Mouse (Mus musculus) frontal cortex, postnatal 10 days (tissue): ENCODE measurements around the gene Slc47a1.

Source experiments
- DNase-seq, 2 experiments: peaks; one replicate each; pipeline ENCODE4 v3.0.0; 2022; ENCODE audit warnings: low spot score in 2 of 2, mixed read lengths in 1 of 2

Gene Slc47a1

DNA sequence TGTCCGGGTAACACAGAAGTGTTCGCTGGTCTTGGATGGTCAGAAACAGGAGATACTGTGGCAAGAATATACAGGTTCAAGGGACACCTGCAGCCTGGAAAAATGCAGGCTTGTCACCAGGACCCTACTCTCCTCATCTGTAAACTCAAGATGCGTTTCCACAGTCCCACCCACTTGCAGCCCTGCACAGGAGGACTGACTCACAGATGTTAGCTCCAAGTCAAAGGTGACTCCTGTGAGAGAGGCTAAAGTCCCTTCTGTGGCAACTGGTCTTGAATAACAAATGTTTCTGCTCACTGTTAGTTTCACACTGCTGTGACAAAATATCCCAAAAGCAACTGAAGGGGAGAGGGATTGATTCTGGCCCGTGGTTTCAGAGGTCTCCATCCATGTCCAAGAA is 506 bp upstream of the Slc47a1 start:
- DNase-seq, result no peak

DNA sequence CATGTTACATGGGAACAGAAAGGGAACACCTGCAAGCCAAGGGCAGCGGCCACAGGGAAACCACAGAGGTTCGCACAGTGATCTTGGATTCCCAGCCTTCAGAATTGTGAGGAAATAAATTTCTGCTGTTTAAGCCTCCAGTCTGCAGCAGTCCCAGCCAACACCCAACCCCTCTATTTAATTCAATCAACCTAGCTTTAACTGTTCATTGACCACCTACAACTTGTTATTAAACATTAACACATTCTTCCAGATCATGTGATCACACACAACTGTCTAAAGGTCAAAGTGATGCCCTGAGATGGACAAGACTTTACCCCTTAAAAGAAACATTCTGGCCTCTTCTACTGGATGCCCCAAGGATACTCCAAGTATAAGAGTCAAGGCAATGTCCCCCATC is 9.5 kb downstream of the Slc47a1 start:
- DNase-seq, result no peak

DNA sequence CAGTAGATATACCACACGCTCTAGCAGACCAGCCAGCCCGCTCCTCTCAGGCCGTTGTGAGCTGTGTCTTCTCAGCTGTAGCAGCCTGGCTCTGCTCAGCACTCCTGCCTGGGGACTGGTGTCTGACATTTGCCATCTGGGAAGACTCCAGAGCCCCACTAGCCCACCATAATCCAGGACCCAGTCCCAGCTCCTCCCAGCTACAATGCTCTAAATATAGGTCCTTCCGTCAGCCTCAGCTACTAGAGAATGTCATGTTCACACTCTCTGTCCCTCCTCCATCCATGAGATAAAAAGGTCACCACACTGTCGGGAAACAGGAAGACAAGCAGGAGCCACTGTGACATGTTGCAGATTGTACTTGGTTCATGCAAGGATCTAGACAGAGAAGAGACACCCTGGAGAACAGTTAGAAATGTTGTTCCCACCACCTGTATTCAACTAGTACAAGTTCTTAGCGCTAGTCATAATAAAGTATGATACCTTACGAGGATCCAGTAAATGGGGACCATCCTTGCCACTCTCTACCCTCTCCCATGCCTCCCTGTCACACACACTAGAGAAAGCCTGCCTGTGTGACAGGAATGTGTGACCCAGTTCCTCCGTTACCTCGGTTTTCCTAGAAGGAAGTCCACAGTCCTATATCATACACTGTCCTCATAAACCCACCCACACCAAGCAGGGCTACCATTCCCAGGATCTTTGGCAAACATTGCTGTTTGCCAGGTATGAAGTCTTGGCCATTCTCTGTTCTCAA is 11.4 kb downstream of the Slc47a1 start:
- no peak for DNase-seq

DNA sequence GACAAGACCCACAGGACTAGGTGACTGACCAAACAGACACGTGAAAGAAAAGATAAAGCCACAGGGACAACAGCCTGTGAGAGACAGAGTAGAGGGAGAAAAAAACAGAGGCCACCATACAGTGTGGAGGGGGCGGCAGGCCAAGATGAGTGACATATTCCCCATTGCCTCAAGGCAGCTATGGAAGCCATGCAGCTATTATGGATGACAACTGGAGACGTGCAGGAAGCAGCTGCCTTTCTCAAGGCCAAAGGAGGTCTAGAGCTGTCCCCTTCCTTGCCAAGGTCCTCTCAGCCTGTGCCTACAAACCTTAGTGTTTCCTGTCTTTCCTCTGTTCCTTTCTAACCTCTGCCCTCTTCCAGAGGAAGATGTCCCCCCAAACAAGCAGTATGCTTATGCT is 12.2 kb downstream of the Slc47a1 start:
- no peak for DNase-seq

DNA sequence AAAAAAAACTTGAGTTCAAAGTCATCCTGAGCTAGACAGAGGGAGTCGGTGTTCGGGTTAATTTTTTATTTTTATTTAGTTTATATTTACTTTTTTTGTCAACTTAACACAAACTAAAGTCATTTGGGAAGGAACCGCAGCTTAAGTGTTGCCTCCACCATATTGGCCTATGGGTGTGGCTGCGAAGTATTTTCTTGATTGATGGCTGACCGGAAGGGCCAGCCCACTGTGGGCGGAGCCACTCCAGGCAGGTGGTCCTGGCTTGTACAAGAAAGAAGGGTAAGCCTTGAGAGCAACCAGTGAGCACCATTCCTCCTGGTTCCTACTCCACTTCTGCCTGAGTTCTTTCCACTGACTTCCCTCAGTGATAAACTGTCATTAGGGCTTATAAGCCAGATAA is 14.0 kb downstream of the Slc47a1 start:
- DNase-seq, result no peak

DNA sequence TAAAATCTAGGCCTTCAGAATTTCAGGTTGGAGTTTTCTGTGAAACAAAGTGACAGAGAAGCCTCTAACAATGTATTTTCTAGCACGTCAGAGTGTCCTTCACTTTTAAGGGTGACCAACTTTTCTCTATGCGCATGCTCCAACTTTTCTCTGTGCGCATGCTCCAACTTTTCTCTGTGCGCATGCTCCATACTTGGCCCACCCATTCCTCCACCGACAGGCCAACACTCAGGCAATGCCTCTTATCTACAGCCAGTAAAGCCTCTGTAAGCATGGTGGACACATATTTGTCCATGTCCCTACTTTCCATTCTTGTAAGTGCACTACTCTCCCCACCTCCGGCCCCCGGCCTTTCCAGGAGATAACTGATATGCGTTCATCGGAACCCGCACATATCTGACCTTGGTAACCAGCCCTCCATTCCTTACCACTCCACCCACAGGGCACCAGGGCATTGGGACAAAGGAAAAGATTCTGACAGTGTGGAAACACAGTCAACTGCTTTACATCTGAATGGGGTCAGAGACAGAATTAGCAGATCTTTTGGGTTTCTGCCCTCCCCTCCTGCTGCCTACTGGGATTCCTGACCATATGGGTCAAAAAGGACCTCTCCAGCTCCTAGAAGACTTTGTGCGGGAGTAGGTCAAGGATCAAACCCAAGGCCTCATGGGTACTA is 16.5 kb downstream of the Slc47a1 start:
- DNase-seq, result no peak

DNA sequence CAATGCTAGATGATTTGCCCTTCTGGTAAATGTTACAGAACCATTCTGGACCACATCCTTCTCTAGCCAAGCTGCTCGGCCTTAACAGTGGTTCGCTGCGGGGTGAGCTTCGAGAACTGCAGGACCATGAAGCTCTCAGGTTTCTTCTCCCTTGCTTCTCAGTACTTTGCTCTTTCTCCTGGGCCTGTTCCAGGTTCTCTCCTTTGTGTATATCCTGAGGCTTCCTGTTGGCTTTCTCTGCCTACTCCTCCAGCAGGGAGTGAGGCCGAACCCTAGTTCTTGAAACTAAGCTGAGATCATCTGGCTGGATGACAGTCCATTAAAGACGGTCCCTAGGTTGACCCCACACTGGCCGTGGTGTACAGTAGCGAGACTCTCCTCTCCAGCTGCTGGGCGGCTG is 21.5 kb downstream of the Slc47a1 start:
- DNase-seq, result no peak

DNA sequence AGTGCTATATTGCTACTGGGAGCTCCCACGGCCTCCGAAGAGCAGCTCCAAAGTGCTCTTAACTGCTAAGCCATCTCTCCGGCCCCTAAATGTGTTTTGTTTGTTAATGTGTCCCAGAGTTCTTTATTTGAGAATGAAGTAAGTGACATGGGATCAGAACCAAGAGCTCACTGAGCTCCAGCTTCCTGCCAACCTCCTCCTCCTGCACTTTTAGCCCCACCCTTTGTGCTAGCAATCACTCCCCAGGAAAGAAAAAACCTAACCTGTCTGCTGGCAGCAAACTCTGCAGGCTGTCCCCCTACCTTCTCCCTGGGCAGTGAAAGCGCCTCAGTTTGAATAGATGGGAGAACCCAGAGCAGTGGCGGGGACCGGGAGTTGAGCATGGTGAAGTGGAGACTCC is 22.0 kb downstream of the Slc47a1 start:
- no peak for DNase-seq

DNA sequence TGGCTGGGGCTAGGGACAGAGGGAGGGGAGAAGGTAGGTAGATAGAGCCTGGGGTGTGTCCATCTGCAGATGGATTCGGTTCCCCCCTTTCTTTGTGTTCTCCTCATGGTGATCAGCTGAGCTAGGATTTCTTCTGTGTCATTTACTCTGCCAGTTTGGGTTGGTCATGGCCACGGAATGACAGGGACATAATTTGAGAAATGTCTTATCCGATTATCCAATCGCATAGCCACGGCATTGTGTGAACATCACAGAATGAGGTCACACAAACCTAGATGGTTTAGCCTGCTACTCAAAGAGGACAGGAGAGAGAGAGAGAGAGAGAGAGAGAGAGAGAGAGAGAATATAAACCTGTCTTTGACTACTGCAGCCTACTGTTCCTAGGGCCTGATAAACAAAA is 22.8 kb downstream of the Slc47a1 start:
- no peak for DNase-seq

DNA sequence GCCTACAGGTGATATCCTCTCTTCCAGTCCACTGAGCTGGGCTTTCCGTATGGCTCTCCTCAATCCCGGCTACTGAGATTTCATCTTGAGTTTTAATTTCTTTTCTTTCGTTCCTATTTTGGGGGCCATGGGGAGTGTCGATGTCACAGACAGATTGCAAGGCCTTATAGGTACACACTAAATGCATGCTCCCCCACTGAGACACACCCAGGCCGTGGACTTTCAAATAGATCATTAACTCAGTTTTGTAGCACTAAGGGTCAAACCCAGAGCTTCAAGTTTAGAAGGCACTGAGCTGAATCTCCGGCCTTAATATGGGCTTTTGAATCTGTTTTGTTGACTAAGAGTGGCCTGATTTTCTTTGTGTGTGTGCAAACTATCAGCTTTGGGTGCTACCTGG is 23.8 kb downstream of the Slc47a1 start:
- no peak for DNase-seq

DNA sequence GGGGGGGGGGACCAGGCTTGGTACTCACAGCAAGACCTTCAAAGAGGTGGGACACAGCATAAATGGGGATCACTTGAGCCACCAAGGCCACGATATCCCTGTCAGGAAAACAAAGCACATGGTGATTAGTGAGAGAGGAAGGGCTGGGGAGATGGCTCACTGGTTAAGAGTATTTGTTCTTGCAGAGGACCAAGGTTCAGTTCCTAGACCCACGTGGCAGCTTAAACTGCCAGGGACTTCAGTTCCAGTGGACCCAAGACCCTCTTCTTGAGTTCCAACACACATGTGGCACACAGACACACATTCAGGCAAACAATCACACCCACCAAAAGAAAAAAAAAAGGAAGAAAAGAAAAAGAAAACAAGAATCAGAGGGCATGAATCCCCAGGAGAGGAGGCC is 25.1 kb downstream of the Slc47a1 start:
- DNase-seq, result no peak

DNA sequence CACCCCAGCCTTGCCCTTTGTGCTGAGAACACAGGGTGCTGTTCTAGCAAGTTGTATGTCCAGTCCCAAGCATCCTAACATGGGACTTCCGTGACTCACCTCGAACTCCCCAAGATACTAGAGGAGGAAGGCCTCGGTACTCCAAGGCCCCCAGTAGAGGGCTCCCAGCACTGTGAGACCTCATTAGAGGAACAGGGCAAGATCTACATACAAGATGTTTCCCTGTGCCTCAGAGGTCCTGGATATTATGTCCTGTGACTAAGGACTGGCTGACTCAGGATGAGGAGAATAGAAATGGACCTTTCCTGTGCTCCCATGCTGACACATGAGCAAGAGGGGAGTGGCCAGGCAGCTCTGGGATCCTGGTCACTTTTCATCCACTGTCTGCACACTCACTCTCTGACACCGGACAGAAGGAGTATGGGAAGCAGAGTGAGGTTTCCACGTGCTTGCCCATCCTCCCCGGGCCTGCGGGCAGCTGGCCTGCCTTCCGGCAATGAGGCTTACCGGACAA is 25.9 kb downstream of the Slc47a1 start:
- no peak for DNase-seq

DNA sequence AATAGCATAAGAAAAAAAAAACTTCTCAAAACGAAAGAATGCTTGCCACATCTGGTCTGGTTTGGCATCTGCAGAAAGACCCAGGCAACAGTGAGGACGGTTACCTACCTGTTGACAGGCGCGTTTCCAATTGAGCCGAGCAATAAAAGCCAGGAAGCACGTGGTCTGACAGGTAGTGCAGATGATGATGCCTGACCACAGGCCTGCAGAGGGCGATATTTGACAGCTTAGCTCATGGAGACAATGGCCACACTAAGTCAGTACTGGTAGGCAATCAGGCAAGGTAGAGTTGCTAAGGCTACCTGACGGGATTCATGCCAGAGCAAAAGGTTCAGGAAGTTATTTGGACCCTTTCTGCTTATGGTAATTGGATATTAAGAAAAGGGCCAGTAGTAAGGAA is 28.8 kb downstream of the Slc47a1 start:
- peak in 1 of 2 experiments; percentile 29 for DNase-seq

DNA sequence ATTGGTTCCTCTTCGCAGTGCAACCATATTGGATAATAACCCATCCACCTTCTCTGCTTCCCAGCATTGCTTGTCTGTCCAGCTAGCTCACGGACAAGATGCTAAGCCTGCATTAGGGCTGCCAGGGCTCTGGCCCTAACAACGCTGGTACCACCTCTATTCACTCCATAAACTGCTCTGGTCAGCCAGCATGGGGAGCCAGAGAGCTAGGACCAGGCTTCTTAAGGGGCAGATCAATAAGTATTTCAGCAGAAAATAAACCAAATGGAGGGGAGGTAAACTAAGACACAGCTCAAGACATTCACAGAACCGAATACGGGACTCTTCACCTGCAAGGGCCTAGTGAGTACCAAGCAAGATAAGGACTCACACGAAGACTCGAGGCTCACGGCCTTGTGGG is 32.0 kb downstream of the Slc47a1 start:
- no peak for DNase-seq

DNA sequence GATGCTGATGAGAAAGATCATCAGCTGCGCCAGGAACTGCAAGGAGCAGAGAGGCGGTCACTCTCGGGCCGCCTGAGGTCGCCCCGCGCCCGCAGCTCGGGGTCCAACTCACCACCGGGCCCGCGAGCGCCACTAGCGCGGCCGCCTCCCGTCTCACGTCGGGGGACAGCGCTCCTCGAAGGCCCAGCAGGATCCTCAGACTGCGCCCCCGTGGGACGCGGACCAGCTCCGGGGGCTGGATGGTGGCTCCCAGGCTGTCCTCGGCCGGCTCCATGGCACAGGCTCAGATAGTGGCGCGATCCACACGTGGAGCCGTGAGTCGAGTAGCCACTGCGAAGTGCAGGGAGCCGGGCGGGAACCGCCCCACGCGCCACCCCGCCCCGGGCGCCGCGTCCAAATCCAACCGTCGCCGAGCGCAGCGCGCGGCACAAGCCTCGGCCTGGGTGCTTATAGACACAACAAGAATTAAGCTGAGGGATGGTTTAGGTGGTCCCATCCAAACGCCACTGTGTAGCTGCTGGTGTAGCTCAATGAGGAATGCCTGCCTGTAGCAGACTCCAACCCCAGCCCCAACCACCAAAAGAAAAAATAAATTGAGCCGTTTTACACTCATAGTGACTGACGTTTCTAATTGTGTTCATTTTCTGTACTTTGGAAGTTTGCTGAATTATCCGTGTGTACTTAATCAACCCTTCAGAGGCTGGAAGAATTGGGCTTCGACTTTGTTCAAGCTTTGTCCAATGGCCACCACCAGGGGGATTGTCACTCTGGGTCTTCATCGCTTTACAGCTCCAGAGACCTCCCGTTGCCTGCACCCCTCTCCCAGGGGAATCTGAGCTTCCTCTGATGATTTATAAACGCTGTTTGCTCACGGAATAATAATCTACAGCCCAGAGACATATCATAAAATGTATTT is 35.4 kb downstream of the Slc47a1 start, which contains the start of gene Slc47a2:
Gene Slc47a2, minus strand, starts transcription at position 356 of the 916 bp plus-strand sequence.
- no peak for DNase-seq

DNA sequence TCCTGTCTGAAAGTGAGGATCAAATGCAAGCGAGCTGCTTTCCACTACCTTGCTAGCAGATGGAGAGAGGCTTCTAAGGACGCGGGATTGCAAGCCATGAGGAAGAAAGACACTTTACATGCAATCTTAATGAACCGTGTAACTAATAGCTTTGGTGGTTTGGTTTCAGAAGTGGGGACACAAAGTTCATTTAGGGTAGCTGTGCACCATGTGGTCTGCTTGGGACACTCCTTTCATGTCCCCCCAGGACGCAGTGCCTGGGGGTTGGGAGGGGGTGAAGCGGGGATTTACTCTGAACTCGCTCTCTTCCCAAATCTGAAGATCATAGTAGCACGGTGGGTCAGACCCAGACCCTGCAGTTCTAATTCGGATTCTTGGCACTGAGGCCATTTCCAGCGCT is 36.2 kb downstream of the Slc47a1 start:
- no peak for DNase-seq

DNA sequence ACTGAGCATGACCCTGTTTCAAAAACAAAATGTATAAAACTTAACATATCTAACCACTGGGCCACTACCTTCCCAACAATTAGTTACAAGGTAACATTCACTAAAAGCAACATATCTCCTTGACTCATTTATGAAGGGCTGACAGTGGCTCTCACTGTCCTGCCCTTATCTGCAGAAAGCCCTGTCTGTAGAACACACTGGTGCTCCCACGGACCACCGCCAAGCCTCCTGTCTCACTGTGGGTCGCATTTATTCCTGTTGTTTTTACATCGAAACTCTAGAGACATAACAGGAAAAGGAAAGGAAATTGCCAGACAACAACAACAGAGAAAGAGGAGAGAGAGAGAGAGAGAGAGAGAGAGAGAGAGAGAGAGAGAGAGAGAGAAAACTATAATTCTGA is 36.9 kb downstream of the Slc47a1 start:
- DNase-seq, result no peak

DNA sequence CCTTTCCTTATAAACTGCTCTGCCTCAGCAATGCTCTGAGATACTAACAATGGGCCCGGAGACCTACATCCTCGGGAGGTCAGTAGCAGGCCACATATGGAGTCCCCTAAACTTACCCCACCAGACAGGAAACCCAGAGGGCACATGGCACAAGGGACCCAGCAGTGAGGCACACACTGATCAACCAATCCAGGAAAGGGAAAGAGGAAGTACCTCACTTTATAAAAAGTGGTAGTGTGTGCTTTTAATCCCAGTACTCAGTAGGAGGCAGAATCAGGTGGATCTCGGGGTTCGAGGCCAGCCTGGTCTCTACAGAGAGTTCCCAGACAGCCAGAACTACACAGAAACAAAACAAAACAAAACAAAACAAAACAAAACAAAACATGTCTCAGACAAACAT is 37.8 kb downstream of the Slc47a1 start:
- no peak for DNase-seq

DNA sequence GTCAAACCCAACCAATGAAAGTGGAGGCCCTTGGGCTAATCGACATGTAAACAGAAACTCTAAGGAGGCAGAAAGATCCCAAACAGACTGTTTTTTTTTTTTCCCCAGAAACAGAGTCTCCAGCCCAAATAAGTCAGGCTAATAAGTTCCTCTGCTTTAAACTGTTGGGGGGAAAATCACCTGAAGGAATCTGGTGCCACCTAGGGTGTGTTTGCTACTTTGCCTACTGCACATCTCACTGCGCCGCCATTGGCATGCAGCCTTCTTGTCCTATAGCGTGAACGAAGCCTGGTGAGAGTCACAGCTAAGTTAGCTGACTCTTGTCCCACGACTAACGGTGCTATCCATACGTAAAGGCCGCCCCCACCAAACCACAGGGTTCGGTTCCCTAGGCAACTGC is 40.6 kb downstream of the Slc47a1 start:
- no peak for DNase-seq

DNA sequence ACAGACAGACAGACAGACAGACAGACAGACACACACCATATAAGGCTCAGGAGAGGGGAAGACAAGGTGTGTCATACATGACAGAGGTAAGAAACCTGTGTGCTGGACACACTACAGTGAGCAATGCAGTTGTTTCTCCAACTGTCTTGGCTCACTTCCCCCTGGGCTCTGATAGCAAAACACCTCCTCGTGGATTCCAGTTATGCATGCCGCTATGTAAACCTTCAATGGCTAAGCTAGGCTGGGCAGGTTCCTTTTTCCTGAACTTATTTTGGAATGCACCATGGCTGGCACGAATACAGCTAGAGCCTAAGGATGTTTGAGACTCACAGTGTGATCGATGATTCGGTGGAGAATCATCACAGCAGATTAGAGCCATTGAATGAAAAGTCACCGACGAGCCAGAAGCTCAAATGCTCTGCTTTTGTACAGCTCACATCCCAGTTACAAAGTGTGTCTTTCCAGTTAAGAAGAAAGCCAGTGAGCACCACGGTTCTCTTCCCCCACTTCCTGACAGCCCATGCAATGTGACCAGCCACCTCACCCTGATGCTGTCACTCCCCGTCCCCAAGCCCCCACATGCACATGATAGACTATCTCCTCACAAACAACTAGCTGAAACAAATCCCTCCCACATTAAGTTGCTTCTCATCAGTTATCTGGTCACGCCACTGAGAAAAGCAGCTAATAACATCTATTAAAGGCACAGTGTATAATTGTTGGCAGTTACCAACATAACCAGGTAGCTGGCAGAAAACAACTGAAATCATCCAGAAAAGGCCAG is 57.0 kb downstream of the Slc47a1 start:
- no peak for DNase-seq

DNA sequence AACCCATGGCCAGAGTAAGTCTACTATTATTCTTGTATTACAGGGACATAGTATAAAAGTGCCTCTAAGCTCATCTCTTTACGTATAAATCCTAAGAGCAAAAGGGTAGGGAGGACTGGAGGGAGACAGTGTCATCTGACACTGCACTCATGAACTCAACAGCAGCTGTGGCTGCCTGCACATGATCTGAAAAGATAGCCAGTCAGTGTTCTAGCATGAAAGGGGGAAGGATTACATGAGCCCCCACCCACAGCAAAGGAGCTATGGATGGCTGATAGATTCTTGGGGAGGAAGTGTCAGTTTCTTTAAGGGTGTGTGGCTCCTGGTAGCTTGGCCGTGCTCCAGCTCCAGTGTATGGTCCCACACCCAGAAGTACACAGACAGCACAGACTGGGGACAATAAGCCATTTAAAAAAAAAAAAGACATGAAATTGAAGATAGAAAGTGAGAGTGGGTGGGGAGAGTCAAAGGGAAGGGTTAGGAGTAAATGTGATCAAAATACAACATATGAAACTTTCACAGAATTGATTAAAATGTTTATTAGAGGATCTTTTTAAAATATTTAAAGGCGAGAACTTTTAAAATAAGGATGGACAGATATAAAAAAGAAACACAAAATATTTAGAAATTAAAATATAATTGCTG is 58.1 kb downstream of the Slc47a1 start:
- no peak for DNase-seq
